Mouse (Mus musculus): Measurements from ENCODE around the gene Supt5.
"Not testable (repeated sequence)": the region's sequence is repeated elsewhere in the genome, so short reads cannot be mapped to it uniquely, and the experiment has no call there.

Gene Supt5

DNA sequence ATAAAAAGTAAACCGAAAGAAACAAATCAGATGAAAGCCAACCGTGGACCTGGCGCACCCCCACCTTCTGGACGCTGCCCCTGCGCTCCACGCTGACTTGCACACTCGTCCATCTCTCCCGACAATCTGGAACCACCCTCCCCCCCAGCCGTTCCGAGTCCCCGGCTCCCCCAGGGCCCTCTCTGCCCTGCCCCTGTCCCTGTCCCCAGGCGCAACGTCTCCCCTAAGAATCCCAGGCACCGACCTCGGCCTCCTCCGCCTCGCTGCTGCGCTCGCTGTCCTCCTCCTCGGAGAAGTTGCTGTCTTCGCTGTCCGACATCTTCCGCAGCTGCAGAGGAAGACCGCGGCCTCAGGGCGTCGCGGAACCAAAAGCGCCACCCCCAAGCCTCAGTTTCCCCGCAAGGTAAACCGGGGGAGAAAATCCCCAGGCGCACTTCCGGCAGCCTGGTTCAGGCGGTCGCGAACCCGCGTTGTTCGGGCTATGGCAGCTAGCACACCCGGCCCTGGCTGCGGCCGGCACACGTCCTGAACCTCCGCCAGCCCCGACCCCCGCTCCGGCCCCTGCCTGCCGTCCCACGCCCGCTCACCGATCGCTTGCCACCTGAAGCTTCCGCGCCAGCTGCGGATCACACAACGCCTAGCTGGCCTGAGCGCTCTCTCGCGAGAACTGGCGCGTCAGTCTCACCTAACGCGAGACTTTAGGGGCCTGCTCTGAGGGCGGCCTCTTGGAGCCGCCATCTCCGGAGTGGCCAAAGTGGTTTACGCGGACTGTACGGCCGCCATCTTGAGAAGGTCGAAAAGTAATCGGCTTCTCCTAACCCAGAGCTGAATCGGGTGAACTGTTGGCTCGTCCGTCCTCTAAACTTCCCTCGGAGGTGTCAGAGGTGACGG, at the start of gene Supt5:
Gene Supt5 (minus strand): TSS at position 639 of the 891 bp plus-strand sequence.
- peak; percentile 98 for DNase-seq

DNA sequence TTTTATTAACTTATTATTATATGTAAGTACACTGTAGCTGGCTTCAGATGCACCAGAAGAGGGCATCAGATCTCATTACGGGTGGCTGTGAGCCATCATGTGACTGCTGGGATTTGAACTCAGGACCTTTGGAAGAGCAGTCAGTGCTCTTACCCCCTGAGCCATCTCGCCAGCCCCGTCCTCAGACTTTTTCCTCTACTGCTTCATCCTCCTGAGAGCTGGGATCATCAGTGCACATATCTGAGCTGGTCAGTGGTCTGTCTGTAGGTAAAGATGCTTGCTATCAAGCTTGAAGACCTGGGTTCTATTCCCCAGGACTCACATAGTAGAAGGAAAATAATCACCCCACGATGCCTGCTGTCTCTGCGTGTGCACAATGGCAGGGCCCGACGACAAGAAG, 48.8 kb upstream of the Supt5 start:
- not testable (repeated sequence) for DNase-seq

DNA sequence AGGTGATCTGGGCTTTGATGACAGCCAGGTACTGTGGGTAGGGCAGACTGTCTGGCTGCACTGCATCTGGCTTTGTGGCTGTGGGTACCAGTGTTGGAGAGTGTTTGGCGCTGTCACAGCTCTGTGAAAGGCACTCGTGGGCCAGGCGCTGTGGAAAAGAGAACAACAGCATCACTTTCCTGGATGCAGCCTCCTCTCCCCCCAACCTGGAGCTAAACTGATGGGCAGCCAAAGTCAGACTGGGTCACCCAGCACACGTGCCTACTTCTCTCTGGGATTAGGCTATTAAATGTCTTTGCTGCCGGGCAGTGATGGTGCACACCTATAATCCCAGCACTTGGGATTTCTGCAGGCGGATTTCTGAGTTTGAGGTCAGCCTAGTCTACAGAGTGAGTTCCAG, 48.3 kb upstream of the Supt5 start:
- DNase-seq = not testable (repeated sequence)

DNA sequence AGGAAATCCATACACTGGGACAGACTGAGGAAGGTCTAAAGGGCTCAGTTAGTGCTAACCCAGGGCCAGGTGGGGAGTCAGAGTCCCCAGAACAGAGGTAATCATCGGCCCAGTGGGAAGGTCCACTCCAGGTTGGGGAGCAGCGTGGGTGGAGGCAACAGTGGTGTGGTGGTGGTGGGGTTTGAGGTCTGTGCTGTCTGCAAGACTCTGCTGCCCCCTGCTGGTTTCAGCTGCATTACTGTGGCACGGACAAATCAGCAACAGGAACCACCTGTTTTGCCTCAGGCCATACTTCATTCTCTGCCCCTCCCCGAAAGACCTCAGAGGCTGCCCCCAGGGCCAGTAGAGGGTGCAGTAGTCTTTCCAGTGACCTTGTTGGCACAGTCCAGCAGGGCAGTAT, 47.9 kb upstream of the Supt5 start:
- peak; percentile 80 to 88 for DNase-seq

DNA sequence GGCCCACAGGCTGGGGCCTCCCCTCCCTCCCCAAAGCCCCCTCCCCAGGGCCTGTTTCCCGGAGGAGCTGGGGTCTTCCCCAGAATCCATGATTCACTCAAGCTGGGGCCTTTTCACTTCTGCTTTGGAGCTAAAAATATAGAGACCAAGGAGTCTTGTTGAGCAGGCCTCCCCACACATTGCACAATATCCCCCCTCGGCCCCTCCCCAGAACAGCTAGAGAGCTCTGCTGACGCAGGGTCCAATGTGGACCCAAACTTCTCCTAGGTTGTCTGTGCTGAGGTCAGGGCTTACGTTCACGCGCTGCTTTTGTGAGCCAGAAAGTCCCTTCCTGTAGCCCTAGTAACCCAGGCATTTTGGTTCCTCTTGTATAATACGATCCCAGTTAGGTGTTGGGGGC, 47.5 kb upstream of the Supt5 start:
- DNase-seq = no peak

DNA sequence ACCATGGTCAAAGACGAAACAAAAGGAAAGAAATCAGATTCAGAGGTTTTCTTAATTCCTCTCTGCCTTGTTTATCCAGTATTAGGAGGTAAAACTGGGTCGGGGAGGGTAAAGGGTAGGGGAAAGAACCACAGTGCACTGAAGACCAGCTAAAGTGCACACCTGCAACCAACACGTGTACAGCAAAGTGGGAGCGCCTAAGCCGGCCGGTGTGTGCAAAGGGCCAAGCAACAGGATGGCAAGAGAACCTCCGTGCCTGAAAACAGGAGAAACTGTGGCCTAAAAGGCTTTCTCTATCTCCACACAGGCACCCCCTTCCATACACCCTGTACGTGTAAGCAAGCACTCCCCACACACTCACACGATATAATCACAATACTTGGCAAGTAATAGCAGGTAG, 46.6 kb upstream of the Supt5 start:
- DNase-seq = no peak

DNA sequence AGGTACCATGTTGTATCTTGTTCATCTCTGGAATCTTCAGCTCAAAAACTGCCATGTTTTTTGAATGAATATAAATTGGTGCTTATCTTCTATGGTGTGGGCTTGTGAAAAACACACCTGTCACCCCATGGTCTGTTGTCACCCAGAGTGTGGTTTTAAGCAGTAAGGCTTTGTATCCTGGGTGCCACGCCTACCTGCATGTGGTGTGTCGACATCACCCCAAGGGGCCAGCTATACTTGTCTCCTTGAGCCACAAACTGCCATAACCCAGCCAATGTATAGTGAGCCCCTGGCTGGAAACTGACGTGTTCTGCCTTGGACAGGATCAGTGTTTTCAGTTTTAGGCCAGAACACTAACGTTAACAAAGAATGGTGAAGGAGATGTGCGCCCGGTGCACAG, 45.6 kb upstream of the Supt5 start:
- no peak for DNase-seq

DNA sequence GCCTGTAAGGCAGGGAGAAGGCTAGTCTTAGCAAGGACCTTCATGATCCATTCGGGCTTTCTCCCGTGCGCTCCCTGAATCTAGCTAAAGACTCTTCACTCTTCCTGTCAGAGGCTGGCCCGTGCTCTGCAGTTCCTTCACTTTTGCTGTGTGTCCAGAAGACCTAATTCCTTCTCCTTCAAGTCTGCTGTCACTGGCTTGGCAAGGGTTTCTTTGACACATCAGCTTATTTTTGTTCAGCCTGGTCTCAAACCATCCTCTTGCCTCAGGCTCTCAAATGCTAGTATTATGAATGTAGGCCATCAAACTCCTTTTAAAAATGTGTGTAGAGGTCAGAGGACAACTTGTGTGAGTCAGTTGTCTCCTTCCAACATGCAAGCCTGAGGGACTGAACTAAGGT, 45.1 kb upstream of the Supt5 start:
- no peak for DNase-seq

DNA sequence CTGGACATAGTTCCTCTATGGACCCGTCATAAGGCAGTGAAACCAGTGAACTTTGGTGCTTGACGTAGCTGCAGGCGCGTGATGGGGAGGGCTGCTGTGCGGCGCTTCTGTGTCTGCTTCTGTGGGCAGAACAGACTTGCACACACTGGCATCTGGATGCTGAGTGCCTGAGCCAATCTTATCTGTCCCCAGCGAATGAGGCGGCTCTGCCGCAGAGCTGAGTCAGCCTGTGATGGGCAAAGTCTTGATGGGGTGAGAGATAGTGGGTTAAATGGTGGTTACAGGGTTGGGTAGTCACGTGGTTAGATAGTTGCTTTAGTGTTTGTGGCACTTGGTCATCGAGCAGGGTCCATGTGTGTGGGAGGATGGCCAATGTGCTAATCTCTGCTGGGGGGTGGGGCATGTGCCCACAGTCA, 44.4 kb upstream of the Supt5 start:
- DNase-seq = peak; percentile 74 to 77

DNA sequence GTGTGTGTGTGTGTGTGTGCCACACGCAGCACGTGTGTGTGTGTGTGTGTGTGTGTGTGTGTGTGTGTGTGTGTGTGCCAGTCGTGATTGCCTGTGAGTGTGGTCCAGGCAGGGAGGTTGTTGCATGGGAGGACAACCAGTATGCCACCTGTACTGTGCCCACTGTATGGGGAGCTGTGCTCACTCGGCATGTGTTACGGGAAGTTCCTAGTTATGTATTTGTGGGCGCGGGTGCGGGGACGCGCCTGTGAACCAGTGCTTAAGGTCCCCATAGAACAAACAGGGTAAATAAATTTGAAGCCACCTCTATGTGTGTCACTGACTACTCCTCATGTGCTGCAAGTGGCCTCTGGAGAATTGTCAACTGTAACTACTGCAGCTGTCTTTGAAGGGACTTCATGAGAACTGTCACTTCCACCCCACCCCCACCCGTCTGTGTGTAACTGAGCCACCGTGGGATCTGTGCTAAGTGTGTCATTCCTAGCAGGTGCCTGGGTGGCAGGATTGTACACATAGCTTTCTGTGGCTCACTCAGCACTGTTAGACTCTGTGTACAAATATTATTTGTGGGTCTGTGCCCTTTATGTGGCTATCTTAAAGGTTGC, 43.9 kb upstream of the Supt5 start:
- DNase-seq = no peak

DNA sequence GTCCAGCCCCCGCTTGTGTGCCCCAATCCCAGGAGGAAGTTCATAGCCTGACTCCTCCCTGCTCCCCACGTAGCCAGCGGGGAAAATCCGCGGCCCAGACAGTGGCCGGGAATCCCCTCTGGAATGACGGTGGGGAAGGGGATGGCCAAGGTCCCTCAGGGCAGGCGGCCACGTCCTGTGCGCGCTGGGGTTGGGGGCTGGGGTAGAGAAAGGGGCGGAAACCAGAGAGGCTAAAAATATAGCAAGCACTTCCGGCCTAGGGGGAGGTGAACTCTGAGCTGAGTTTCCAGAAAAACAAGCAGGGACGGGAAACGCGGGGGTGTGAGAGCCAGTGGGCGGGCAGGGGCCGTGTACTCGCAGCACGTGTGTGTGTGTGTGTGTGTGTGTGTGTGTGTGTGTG, 43.4 kb upstream of the Supt5 start:
- DNase-seq = peak; percentile 87 to 90

DNA sequence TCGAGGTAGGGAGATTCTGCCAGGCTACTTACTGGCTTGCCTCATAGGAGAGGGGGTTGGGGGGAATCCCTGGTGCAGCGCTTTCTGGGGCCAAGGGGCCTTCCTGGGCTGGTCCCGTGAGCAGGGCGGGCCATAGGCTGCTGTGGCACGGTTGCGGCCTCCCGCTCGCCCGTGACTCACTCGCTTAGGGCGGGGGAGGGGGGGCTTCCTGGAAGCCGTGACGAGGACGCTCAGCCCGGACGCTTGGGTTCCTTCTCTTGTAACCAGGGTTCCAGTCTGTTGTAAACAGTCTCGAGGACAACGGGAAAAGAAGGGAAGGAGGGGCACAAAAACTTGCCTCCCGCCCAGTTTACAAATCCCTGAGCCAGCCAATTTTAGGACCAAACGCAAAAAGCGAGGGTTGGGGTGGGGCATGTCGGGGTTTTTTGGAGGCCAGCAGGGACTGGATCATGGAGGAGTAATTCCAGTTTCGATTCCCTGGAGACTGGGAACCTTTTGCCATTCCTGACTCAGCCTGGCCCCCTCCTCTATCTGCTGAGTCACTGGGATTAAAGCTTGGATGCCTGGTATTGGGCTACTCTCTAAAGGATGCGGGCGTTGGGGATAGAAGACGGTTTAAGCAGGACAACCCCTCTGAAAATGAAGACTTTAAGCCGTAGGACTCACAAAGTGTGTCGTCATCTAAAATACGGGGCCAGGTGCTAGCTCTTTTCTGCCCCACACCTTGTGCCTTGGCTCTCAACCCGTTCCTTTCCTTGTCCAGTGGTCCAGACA, 42.7 kb upstream of the Supt5 start:
- peak; percentile 68 to 73 for DNase-seq

DNA sequence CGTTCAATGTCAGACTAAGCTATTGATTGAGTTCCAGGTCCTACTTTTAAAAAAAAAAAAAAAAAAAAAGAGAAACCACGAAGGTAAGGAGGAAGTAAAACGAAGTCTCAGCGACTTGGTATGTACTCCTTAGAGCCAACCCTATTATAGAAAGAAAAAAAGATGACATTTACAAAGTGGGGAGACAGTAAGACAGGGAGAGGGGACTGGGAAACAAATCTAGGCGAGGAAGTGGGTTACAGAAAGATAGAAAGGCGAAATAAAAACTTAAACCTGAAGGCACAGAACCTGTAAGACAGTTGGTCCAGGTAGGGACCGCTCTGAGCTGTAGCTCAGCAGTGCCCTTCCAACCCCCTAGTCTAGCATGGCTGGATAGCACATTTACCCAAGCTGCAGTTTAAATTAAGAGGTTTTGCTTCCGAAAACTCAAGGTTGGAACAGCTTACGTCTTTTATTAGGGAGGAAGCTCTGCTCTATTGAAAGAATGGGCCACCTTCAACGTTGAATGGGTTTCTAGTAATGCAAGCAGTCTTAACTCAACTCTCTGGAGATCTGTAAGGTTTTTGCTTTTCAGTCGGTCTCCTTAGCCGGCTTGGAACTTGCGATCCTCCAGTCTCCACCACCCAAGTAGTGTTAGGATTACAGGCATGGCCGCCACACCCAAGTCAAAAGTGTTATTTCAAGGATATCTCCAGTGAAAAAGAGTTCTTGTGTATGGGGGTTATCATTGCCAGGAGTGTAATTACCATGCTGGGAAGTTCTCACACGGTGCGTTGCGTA, 41.9 kb upstream of the Supt5 start, which contains the start of gene Zfp36:
Gene Zfp36 (minus strand): TSS at position 17 of the 780 bp plus-strand sequence.
- no peak for DNase-seq

DNA sequence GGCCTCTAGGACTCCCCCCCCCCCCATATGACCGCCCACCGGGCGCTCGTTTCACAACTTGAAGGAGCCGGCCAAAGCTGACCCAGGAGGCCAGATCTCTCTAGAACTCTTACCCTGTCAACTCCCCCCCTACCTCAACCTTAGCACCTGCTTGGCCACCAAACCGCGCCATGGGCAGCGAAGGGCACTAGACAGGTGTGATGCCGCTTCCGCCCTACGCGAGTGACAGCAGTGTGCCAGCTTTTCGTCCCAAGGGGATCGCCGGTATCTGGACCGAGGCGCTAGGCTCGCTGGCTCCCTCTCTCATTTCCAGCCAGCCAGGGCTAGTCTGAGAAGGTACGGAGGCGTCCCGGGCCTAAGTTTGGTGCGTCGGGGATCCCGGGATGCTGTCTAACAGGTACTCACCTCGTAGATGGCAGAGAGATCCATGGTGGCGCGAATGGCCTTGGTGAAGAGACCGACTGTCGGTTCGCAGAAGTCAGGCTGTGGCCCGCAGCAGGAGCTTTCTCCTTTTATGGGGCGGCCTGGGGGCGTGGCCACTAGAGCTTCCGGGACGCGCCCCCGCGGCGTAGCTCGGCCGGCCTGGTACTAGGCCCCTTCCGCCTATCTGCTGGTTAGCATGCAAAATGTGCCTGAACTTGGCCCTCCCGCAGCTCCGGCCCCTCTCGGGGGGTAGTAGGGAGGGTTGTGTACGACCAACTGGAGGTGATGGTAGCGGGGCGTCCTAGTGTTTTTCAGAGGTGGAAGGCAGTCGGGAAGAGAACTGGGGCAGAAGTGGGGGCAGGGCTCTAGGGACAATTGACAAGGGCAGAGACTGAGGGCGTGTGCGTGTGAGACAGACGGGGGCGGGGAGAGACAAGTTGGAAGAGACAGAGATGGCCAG, 40.5 kb upstream of the Supt5 start:
- DNase-seq = peak; percentile 93 to 96

DNA sequence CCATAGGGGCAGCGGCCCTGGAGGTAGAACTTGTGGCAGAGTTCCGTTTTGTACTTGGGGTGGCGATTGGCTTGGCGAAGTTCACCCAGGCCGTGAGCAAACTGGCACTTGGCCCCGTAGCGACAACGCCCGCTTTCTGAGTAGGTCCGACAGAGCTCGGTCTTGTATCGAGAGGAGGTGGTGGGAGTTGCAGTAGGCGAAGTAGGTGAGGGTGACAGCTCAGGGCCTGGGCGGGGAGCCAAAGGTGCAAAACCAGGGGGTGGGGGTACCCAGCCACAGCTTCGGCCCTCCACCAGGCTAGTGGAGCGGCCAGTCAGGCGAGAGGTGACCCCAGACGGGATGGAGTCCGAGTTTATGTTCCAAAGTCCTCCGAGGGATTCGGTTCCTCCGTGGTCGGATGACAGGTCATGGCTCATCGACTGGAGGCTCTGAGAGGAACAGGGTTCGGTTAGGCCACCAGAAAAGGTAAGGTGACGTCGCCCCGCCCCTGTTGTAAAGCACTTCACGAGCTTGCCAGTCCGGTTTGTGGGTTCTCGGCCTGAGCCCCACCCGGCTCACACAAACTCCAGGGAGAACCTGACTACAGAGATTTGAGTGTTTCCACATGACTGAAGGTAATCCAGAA, 39.6 kb upstream of the Supt5 start:
- DNase-seq = peak; percentile 84 to 86

DNA sequence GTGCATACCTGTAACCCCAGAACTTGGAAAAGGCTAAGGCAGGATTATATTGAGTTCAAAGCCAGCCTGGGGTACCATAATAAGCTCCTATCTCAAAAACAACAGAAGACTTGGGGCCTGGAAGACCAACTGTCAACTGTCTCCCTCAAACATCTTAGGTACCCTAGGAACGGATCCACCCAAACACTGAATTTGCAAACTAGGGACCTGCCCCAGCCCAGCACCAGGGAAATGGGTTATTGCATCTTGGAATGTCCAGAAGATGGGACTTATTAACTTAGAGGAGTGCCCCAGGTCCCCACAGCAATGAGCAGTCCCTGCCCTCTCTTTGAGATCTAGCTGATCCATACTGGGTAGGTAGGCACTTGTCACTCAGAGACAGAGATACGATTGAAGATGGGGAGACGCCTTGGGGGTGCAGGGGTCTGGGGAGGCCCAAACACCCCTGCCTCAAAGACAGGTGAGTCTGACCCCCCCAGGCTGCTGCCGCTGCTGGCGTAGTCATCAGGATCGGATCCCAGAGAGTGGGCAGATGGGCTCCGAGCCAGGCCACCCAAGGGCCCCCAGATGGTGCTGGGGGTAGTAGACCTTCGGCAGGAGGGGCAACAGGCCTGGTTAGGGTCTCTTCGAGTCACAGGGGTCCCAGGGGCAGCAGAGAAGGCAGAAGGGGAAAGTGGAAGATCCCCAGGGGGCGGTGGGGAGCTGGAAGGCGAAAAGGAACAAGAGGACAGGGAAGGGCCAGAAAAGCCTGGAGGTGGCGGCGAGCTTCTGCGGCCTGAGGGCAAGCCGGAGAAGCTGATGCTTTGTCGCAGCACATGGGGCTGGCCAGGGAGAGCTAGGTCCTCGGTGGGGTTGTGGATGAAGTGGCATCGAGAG, 38.9 kb upstream of the Supt5 start:
- peak in 1 of 2 experiments; percentile 46 for DNase-seq

DNA sequence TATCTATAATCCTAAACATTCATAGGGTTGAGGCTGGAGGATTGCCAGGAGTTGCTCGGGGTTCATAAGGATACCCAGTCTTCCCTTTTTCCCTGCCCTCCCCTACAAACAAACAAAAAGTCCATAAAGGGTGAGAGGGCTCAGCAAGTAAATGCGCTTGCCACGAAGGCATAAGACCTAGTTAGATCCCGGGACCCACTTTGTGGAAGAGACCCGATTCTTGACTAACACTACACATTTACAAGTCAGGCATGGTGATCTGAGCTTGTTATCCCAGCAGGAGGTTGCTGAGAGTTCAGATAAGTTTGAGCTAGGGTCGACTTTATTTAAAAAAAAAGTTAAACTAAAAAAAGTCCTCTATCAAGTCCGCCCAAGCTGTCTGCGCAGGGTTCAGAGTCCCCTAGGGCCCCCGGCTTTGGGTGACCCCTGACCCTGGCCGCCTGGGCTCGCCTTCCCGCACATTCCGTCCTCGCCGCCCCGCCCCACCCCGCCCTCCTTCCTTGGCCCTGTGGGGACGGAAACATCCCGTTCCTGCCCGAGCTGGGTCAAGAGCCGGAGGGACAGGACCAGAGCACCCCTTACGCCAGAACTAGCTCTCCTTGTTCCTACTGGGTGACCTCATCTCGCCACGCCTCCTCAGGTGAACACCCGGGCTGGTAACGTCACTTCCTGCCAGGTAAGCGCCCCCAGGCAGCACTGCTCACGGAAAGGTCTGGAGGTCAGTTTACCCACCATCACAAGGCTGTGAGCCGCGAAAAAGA, 37.6 kb upstream of the Supt5 start:
- peak; percentile 94 for DNase-seq

DNA sequence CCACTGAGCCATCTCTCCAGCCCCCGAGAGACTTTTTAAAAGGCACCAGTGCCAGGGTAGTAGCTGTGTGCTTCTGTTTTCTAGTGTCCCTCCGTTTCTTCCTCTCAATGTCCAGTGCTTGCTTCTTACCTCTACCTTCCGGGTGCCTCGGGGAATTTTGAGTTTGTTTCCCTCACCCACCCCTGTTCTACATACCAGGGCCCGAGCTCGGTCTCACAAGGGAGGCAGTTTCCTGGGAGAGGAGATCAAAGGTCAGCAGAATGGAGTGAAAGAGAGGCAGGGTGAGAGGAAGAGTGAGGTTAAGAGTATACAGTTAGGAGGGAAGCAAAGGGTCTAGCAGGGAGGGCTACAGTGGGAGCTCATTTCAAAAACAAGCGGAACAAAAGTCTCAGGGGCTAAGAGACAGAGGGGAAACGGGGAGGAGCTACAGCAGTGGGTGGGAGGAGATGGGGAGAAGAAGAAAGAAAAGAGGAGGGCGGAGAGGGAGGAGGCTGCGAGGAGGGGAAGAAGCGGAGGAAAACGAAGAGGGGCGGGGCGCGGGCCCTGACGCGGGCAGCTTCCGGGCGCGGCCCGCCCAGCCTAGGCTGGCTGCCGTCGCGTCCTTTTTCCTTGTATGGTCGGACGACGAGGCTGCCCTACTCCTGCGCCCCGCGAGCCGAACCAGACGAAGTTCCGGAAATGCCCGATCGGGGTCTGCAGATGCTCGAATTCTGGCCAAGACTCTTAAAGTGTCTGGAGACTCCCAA, 36.8 kb upstream of the Supt5 start:
- DNase-seq = peak; percentile 91 to 92

DNA sequence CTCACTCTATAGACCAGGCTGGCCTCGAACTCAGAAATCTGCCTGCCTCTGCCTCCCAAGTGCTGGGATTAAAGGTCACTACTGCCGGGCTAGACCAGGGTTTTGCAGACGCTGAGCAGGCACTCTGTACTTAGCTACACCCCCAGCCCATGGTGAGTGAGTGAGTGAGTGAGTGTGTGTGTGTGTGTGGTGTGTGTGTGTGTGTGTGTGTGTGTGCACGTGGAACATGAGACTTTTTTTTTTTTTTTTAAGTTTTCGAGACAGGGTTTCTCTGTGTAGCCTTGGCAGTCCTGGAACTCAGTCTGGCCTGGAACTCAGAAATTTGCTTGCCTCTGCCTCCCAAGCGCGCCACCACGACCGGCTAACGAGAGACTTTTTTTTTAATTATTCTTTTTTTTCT, 36.1 kb upstream of the Supt5 start:
- no peak for DNase-seq
